Mouse (Mus musculus) lung, postnatal 0 days (tissue): ENCODE results near the gene Abraxas2.

ENCODE experiments used
- CTCF ChIP-seq: IDR thresholded peaks from 2 replicates; pipeline ENCODE4 v1.5.1; 2016; ENCODE audit warnings: antibody characterized with exemption, mild to moderate bottlenecking
- EP300 ChIP-seq: IDR thresholded peaks from 2 replicates; pipeline ENCODE4 v1.6.1; 2016; ENCODE audit warnings: antibody characterized with exemption, mild to moderate bottlenecking, control low read depth

DNA sequence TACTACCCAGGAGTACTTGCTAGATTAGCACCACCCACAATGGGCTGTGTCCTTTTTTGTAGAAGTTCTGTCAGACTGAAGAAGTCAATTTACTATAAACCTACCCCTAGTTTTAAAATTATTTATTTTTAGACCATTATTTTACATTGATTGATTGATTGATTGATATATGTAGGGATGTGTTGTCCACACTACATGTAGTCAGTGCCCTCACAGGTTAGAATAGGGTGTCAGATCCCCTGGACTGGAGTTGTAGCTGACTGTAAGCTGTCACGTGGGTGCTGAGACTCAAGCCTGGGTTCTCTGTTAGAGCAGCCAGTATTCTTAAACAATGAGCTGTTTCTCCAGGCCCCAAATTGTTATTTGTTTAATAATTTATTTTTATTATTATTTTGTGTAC lies 34.3 kb downstream of the Abraxas2 start:
- TF ChIP-seq EP300: no peak
- no peak for TF ChIP-seq CTCF
